Mouse (Mus musculus) E14TG2a.4 (cell line): ENCODE measurements at regions not wholly inside any gene's neighbourhood (a gene's known extent, or its start where the extent isn't known, plus 50 kb on each side); places are given as distances from the start of the nearest gene placed in this dataset.

ENCODE experiments used
- CTCF ChIP-seq: conservative IDR thresholded peaks from 2 replicates; pipeline ENCODE4 v1.5.1; 2014; ENCODE audit warnings: low read length
- NANOG ChIP-seq: IDR thresholded peaks from 2 replicates; pipeline ENCODE4 v1.6.1; 2014; ENCODE audit warnings: borderline replicate concordance, low read length, mixed read lengths

DNA sequence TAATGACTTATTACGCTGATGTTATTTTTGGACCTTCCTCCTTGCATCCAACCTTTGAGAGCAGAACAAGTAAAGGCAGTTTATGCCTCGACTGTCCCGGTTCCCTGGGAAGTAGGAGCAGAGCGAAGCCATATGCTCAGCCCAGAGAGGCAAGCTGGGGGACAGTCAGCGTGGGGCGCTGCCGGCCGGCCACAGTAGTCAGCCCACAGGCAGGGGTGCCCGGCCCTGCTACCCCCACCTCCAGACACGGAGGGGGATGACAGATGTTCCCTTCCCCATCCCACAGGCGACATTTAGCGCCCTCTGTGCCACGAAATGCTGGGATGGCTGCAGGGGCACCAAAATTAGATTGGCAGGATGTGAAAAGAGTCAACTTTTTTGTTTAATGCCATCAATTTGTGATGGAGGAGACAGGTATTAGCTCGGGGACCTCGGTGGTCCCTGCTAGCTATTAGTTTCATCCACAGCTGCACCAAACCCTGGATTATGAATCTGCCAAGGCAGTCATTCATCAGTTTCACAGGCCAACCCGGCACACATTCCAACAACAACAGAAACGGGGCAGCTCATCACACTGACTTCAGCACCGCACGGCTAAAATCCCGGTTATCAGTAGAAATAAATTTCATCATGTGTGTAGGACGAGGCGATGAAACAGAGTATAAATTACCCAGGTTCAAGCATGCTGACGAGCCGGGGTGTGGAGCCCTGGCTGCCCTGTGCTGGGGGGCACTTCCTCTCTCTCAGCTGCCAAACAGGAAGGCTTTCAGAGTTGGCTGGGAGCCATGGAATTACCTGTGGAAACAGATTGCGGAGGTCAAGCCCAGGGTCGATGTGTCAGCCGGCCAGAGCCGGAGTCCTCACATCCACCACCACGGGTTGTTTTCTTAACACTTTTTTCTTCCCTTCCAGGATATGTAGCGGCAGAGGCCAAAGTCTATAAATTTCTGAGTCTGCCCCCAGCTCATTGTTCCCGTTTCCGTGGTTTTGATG, 392.3 kb upstream of the Mgmt start:
- TF ChIP-seq CTCF (no peak), NANOG (no peak)
